Mouse (Mus musculus) limb, embryonic 14.5 days (tissue): ENCODE measurements around the gene Aass. TPM values are rescaled to one million over a fixed set of nuclear protein-coding genes. Genes with fewer than 3 reads are reported as not detected.
"Not testable (repeated sequence)": the region's sequence is repeated elsewhere in the genome, so short reads cannot be mapped to it uniquely, and the experiment has no call there.

Experiments
- ATAC-seq: fragments of 200-750 bp; cut with Nextera tagmentation; 2 replicates; pipeline ENCODE4 v1.8.0; 2017; ENCODE audit warnings: low read depth, moderate number of reproducible peaks, moderate TSS enrichment; ENCODE audit not compliant: low FRiP score
- DNase-seq: peaks from one replicate; pipeline ENCODE4 v3.0.0-alpha.2; 2015; ENCODE audit warnings: low spot score
- H3K27ac ChIP-seq: fragments of 300-500 bp; sonication (generic); replicated peaks from 2 replicates; pipeline ENCODE4 v1.5.1; 2014; ENCODE audit warnings: low read depth, mild to moderate bottlenecking, low read length, moderate library complexity, mixed read lengths
- H3K27me3 ChIP-seq: fragments of 300-500 bp; sonication (generic); 2 replicates; pipeline ENCODE4 v1.6.1; 2014; ENCODE audit warnings: low read length, mixed read lengths; ENCODE audit not compliant: control insufficient read depth, insufficient read depth
- H3K36me3 ChIP-seq: fragments of 300-500 bp; sonication (generic); 2 replicates; pipeline ENCODE4 v1.6.1; 2014; ENCODE audit warnings: mild to moderate bottlenecking, low read length, moderate library complexity, mixed read lengths; ENCODE audit not compliant: control insufficient read depth, insufficient read depth
- H3K4me1 ChIP-seq: fragments of 300-500 bp; sonication (generic); 2 replicates; pipeline ENCODE4 v1.6.1; 2014; ENCODE audit warnings: antibody characterized with exemption, low read length, mixed read lengths; ENCODE audit not compliant: control insufficient read depth, insufficient read depth
- H3K4me2 ChIP-seq: fragments of 300-500 bp; sonication (generic); replicated peaks from 2 replicates; pipeline ENCODE4 v1.6.1; 2014; ENCODE audit warnings: low read depth, mild to moderate bottlenecking, low read length, moderate library complexity; ENCODE audit not compliant: severe bottlenecking
- H3K4me3 ChIP-seq: fragments of 300-500 bp; sonication (generic); replicated peaks from 2 replicates; pipeline ENCODE4 v1.5.1; 2014; ENCODE audit warnings: low read length
- H3K9ac ChIP-seq: fragments of 300-500 bp; sonication (generic); 2 replicates; pipeline ENCODE4 v1.6.1; 2014; ENCODE audit warnings: mild to moderate bottlenecking, low read depth, low read length, moderate library complexity; ENCODE audit not compliant: severe bottlenecking
- H3K9me3 ChIP-seq: fragments of 300-500 bp; sonication (generic); 2 replicates; pipeline ENCODE4 v1.6.1; 2016; ENCODE audit warnings: low read length; ENCODE audit not compliant: control insufficient read depth
- POLR2A ChIP-seq: fragments of 200-500 bp; IDR thresholded peaks from 2 replicates; pipeline ENCODE4 v1.8.0; 2012; ENCODE audit warnings: inconsistent platforms, mild to moderate bottlenecking, moderate library complexity, borderline replicate concordance; ENCODE audit not compliant: insufficient read depth, insufficient read length; ENCODE audit errors: extremely low read depth
- WGBS: fragments of 180-500 bp; shearing (Covaris S2); extraction: QIAGEN DNeasy Blood & Tissue Kit; methylation state at CpG from one replicate; pipeline ENCODE4 v1.1.7; 2014; 5-methylcytosine and 5-hydroxymethylcytosine counted together
- polyA plus RNA-seq, 2 experiments: library from polyadenylated mRNA; depleted of rRNA in 1 of 2; stranded (reverse) in 1 of 2; unstranded in 1 of 2; fragments of >200 nt; fragmentation: Nextera tagmentation in 1 of 2; extraction: Ambion mirVana in 1 of 2; gene quantifications; 2 replicates each; pipeline versions ENCODE4 v1.2.1 to v1.2.3; 2012 to 2014

Gene Aass
- polyA plus RNA-seq, 2 experiments: 2.4 TPM

GRCm38 (mm10) chr6:23122934-23123333 is 9.9 kb downstream of the Aass start:
- ATAC-seq: no peak
- no peak for TF ChIP-seq POLR2A

GRCm38 (mm10) chr6:23114781-23115180 is 18.0 kb downstream of the Aass start:
- Histone ChIP-seq H3K9me3 (no peaks in the 10 kb centered on the region), H3K9ac (no peak overlapping the region), H3K4me3 (no peak overlapping the region), H3K27me3 (no peaks in the 10 kb centered on the region), H3K4me1 (no peaks in the 10 kb centered on the region), H3K27ac (no peak overlapping the region), H3K36me3 (no peaks in the 10 kb centered on the region), H3K4me2 (no peak overlapping the region)
- no peak for DNase-seq
- ATAC-seq: no peak
- WGBS: 84% methylated on average over 6 of the region's 6 CpGs
- no peak for TF ChIP-seq POLR2A

More at GRCm38 (mm10) chr6:23122934-23123333, 9.9 kb downstream of the Aass start:
- Histone ChIP-seq H3K9ac (no peak overlapping the region), H3K9me3 (no peaks in the 10 kb centered on the region), H3K4me3 (no peak overlapping the region), H3K4me1 (peaks cover 3% of the 10 kb centered on the region; the same call in 1 of the 2 replicates), H3K36me3 (no peaks in the 10 kb centered on the region), H3K27me3 (no peaks in the 10 kb centered on the region), H3K27ac (no peak overlapping the region), H3K4me2 (no peak overlapping the region)
- DNase-seq: no peak
- WGBS: 32% methylated on average over 3 of the region's 3 CpGs

GRCm38 (mm10) chr6:23107069-23107468 is 25.7 kb downstream of the Aass start:
- Histone ChIP-seq H3K4me3 (no peak overlapping the region), H3K9ac (no peak overlapping the region), H3K36me3 (no peaks in the 10 kb centered on the region), H3K9me3 (no peaks in the 10 kb centered on the region), H3K4me2 (no peak overlapping the region), H3K27me3 (no peaks in the 10 kb centered on the region), H3K4me1 (no peaks in the 10 kb centered on the region), H3K27ac (no peak overlapping the region)
- WGBS: 85% methylated on average over 4 of the region's 4 CpGs
- ATAC-seq: no peak
- TF ChIP-seq POLR2A: no peak
- DNase-seq: no peak

- Histone ChIP-seq H3K9me3 (no peaks in the 10 kb centered on the region), H3K27ac (no peak overlapping the region), H3K27me3 (no peaks in the 10 kb centered on the region), H3K4me1 (no peaks in the 10 kb centered on the region), H3K4me2 (no peak overlapping the region), H3K9ac (no peak overlapping the region), H3K4me3 (no peak overlapping the region), H3K36me3 (no peaks in the 10 kb centered on the region)
- DNase-seq (no peak), ATAC-seq (no peak)
- WGBS: 74% methylated on average over 4 of the region's 4 CpGs
- no peak for TF ChIP-seq POLR2A
Measured at GRCm38 (mm10) chr6:23106373-23106772, 26.4 kb downstream of the Aass start.

GRCm38 (mm10) chr6:23090346-23091055 is 42.3 kb downstream of the Aass start:
- DNase-seq, H3K27me3 ChIP-seq, H3K36me3 ChIP-seq, H3K4me2 ChIP-seq, H3K27ac ChIP-seq, H3K4me3 ChIP-seq, H3K9me3 ChIP-seq, H3K4me1 ChIP-seq, ATAC-seq, H3K9ac ChIP-seq: not testable (repeated sequence)
- WGBS: 87% methylated on average over 11 of the region's 11 CpGs

- not testable (repeated sequence) for H3K9ac ChIP-seq, H3K4me2 ChIP-seq, ATAC-seq, H3K9me3 ChIP-seq, H3K27ac ChIP-seq, DNase-seq, H3K36me3 ChIP-seq, H3K4me1 ChIP-seq, H3K27me3 ChIP-seq, H3K4me3 ChIP-seq
- 72% methylated on average over 4 of the region's 4 CpGs for WGBS
Measured at GRCm38 (mm10) chr6:23089292-23089691, 43.5 kb downstream of the Aass start.
